Mouse (Mus musculus) embryonic fibroblast, embryonic 13.5 days (primary cell): ENCODE data around the gene Fbxo3. TPM values are rescaled to one million over a fixed set of nuclear protein-coding genes. Genes with fewer than 3 reads are reported as not detected.
"Not testable (repeated sequence)": the region's sequence is repeated elsewhere in the genome, so short reads cannot be mapped to it uniquely, and the experiment has no call there.

Experiments
- H3K27ac ChIP-seq: 2 replicates; pipeline ENCODE4 v1.5.1; 2012; ENCODE audit warnings: low read length, control low read depth, inconsistent platforms; ENCODE audit not compliant: insufficient read depth
- H3K4me1 ChIP-seq: 2 replicates; pipeline ENCODE4 v1.6.1; 2011; ENCODE audit warnings: low read length; ENCODE audit not compliant: control insufficient read depth, insufficient read depth
- H3K4me3 ChIP-seq: 2 replicates; pipeline ENCODE4 v1.5.1; 2011; ENCODE audit warnings: mild to moderate bottlenecking, control low read depth, low read length; ENCODE audit not compliant: insufficient read depth
- CTCF ChIP-seq: IDR thresholded peaks from 2 replicates; pipeline ENCODE4 v1.5.1; 2011; ENCODE audit warnings: mild to moderate bottlenecking, control low read depth, low read length, moderate library complexity, borderline replicate concordance; ENCODE audit not compliant: insufficient read depth
- POLR2A ChIP-seq: IDR thresholded peaks from 2 replicates; pipeline ENCODE4 v1.6.1; 2011; ENCODE audit warnings: low read depth, mild to moderate bottlenecking, control low read depth, low read length, moderate library complexity
- polyA plus RNA-seq: library from polyadenylated mRNA; stranded (reverse); fragments of >200 nt; gene quantifications from 2 replicates; pipeline ENCODE4 v1.2.4, GENCODE M21; 2011; ENCODE audit warnings: low read depth; ENCODE audit not compliant: missing spikeins, insufficient read length

Fbxo3 gene
- polyA plus RNA-seq: 39.9 and 43.5 TPM in 2 replicates

DNA sequence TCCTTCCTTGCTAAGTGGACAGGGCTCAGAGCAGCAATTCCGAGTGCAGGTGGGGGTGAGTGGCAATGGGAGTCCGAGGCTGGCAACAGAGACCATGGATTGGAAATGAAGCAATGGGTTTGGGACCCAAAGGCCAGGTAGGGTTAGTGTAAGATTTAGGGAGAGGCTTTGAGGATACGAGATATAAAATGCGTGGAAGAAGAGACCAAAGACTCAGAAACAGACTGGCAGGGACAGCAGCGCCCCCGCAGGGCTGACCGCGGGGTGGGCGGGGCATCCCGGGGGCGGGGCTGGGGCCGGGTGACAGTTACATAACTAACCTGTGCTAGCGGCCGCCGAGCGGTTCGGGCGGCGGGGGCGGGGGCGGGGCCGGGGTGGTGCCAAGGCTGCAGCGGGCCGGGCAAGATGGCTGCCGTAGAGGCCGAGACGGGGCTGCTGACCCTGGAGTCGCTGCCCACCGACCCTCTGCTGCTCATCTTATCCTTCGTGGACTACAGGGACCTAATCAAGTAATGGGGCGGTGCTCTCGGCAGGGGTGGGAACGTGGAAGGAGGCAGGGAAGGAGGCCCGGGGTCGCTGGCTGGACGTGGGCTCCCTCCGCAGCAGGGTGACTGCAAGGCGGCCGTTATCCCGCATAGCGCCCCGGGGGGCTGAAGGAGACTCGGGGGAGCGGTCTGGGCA is at the start of gene Fbxo3:
Gene Fbxo3, plus strand, starts transcription at position 264 of the 681 bp plus-strand sequence.
- Histone ChIP-seq H3K4me1 (peaks cover 2% of the 10 kb centered on the region), H3K4me3 (peak within 1 kb of the TSS; percentile 88), H3K27ac (peak within 1 kb of the TSS; percentile 2; the same call in 1 of the 2 replicates)
- TF ChIP-seq CTCF (no peak), POLR2A (peak; percentile 92)

DNA sequence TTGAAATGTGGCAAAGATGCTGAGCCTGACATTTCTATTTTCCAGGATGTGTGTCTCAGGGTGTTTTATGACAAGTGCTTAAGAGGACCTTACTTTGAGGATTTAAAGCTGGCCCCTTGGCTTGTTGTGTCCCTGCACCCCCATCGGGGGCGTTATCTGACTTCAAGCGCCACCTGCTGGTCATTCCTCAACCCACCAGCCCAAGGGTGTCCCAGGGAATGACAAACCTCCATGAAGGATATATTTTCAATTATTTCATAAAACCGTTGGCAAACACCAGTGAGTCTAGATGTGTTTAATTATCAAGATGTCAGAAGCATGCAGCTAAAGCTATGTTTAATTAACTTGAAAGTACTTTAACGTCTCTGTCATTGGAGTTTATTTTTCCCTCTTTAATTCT is 45.3 kb upstream of the Fbxo3 start:
- Histone ChIP-seq H3K4me3 (no peak overlapping the region), H3K4me1 (no peaks in the 10 kb centered on the region), H3K27ac (no peak overlapping the region)
- TF ChIP-seq CTCF (peak; percentile 63), POLR2A (no peak)

DNA sequence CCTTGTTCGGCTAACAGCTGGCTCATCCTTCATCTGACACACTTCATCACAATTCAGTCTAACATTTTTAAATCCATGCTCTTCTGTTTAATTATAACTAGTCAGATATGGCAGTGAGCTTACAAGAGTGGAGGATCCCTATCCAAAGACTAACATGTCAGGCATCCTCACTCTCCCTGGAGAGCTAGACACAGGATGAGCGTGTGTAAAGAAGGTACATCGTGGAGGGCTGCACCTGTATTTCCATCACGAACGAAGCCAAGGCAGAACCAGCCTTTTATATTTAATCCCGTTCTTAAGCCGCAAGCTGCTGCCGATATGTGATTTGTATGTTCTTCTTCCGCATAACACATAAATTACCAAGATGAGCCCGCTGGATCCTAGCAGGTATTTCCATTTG is 44.4 kb upstream of the Fbxo3 start:
- Histone ChIP-seq H3K4me3 (no peak overlapping the region), H3K4me1 (no peaks in the 10 kb centered on the region), H3K27ac (no peak overlapping the region)
- TF ChIP-seq POLR2A (no peak), CTCF (no peak)

DNA sequence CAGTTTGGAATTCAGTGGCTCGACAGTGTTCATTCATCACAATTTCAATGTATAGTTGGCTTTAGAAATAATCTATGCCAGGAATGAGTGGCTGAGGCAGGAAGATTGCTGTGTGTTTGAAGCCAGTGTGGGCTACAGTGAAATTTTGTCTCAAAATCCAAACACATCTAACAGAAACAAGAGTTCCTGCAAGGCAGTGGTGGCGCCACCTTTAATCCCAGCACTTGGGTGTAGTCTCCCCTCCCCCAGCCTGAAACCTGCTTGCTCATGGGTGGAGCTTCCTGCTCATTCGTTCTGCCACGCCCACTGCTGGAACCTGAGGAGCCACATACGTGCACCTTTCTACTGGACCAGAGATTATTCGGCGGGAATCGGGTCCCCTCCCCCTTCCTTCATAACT is 39.9 kb upstream of the Fbxo3 start:
- H3K4me3 ChIP-seq, H3K4me1 ChIP-seq, H3K27ac ChIP-seq: not testable (repeated sequence)

DNA sequence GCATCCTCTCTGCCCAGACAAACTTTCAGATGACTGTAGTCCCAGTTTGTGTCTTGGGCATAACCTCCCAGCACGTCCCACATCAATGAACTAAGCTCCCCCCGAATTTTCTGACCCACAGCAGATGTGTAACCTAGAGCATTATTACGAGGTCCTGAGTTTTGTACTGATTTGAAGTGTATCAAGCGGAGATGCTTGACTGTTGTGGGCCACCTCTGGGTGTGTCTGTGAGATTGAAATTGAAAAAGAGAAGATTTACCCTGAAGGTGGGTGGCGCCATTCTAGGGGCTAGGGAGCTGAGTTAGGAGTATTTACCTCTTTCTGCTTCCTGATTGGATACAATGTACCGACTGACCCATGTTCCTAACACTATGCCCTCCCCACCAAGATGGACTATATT is 37.8 kb upstream of the Fbxo3 start:
- TF ChIP-seq POLR2A: no peak
- no peak for TF ChIP-seq CTCF
- H3K27ac ChIP-seq: no peak overlapping the region
- H3K4me1 ChIP-seq: no peaks in the 10 kb centered on the region
- no peak overlapping the region for H3K4me3 ChIP-seq

DNA sequence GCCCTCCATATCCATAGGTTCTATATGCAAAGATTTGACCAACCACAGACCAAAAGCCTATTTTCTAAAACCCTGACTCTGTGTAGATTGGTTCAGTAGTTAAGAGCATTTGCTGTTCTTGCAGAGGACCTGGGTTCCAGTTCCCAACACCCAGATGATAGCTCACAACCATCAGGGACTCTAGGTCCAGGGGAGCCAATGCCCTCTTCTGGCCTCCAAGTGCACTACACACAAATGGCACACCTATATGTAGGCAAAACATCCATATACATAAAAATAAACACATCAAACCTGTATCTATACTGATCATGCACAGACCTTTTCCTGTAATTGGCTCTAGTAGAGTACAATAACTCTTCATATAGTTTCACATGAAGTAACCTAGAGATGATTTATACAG is 36.2 kb upstream of the Fbxo3 start:
- H3K27ac ChIP-seq: no peak overlapping the region
- H3K4me3 ChIP-seq: no peak overlapping the region
- no peak for TF ChIP-seq POLR2A
- no peak for TF ChIP-seq CTCF
- no peaks in the 10 kb centered on the region for H3K4me1 ChIP-seq

DNA sequence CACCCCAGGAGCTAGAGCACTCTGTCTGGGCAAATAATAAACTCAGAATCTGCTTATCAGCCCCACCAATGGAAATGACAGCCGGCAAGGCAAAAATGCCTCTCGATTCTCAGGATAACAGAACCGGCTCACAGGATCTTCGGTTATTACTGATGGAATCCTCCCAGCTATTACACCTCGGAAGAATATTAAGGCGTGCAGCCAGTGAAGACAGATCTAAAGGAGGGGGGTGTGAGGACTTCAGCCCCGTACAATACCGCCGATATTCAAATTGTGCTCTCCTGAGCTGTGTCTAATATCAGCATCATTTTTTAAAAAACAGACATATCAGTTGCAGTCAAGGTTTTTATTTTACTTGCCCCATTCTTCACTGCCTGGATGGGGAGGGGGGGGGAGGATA is 35.4 kb upstream of the Fbxo3 start:
- TF ChIP-seq POLR2A (no peak), CTCF (no peak)
- Histone ChIP-seq H3K4me3 (no peak overlapping the region), H3K4me1 (no peaks in the 10 kb centered on the region), H3K27ac (no peak overlapping the region)

DNA sequence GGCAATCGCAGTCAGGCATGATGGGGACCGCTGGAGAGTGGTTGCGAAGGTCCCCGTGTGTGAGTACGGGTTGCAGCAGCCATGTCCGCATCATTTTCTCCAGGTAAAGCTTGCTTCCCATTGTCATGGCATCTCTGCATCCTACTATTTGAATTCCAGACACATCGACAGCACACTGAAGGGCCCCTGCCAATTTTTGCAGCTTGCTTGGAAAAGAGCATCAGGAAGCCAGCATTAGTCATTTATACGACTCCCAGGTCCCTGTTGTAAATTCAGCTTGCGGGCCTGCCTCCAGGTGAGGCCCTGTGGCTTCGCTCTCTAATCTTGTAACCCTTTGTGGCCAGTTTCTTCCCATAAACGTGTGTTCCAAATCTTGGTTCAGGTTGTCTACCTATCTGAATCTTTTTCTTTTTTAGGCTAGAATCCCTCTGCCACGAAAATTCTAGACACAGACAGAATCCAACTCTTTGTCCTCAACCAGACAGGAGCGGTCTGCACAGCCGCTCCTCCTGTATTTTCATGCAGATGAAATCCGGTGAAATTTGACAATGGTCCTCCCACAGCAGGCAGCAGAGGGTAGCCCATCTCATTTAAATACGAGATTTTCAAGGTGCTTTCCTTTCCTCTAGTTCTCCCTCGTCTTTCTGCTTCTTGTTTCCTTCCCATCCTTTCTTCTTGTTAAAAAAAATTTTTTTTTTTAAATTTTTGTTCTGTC is 34.7 kb upstream of the Fbxo3 start:
- no peak overlapping the region for H3K4me3 ChIP-seq
- no peaks in the 10 kb centered on the region for H3K4me1 ChIP-seq
- TF ChIP-seq CTCF (no peak), POLR2A (no peak)
- no peak overlapping the region for H3K27ac ChIP-seq

DNA sequence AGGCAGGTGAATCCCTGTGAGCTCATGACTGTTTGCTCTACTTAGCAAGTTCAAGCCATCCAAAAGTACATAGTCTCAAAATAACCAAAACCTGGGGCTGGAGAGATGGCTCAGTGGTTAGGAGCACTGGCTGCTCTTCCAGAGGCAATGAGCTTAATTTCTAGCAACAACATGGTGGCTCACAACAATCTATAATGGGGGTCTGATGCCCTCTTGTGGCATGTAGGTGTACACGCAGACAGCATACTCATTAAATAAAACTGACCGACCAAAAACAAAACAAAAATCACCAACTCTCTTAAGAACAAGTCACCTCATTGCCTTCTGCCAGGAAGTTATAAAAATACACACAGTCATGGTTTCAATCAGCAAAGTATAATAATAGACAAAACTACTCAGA is 26.4 kb upstream of the Fbxo3 start:
- no peaks in the 10 kb centered on the region for H3K4me1 ChIP-seq
- TF ChIP-seq CTCF (no peak), POLR2A (no peak)
- no peak overlapping the region for H3K4me3 ChIP-seq
- no peak overlapping the region for H3K27ac ChIP-seq

DNA sequence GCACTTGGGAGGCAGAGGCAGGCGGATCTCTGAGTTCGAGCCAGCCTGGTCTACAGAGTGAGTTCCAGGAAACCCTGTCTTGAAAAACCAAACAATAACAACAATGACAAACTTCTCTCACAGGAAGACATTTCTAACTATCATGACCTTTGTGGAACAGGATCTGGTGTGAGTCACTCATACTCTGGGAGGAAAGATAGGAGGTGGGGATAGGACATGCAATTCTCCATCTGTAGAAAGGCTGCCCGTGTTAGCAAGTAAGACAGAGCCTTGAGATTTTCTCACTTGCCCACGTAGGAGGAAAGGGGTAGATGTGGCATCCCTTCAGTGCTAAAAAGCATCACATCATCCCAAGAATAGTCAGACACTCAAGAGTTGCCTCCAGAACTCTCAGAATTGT is 25.7 kb upstream of the Fbxo3 start:
- no peak overlapping the region for H3K4me3 ChIP-seq
- TF ChIP-seq CTCF: no peak
- no peak for TF ChIP-seq POLR2A
- H3K4me1 ChIP-seq: no peaks in the 10 kb centered on the region
- no peak overlapping the region for H3K27ac ChIP-seq
